Mouse (Mus musculus) erythroblast, embryonic 14.5 days (primary cell): ENCODE measurements around the gene Dzip1. TPM values are rescaled to one million over a fixed set of nuclear protein-coding genes. Genes with fewer than 3 reads are reported as not detected.

Experiments used
- H3K27me3 ChIP-seq: 2 replicates; pipeline ENCODE4 v1.6.1; 2012; ENCODE audit warnings: inconsistent platforms; ENCODE audit not compliant: control insufficient read depth
- H3K36me3 ChIP-seq: 2 replicates; pipeline ENCODE4 v1.6.1; 2012; ENCODE audit warnings: mild to moderate bottlenecking, inconsistent platforms; ENCODE audit not compliant: control insufficient read depth
- H3K4me1 ChIP-seq: 2 replicates; pipeline ENCODE4 v1.6.1; 2012; ENCODE audit warnings: inconsistent platforms; ENCODE audit not compliant: control insufficient read depth
- H3K4me3 ChIP-seq: replicated peaks from 2 replicates; pipeline ENCODE3; 2012; ENCODE audit warnings: moderate library complexity, mild to moderate bottlenecking, inconsistent platforms
- H3K9me3 ChIP-seq: 2 replicates; pipeline ENCODE4 v1.6.1; 2012; ENCODE audit warnings: low read length, inconsistent platforms, mixed read lengths; ENCODE audit not compliant: control insufficient read depth
- GATA1 ChIP-seq: IDR thresholded peaks from 2 replicates; pipeline ENCODE4 v1.6.1; 2012; ENCODE audit warnings: low read length, inconsistent platforms, mixed read lengths
- TAL1 ChIP-seq: IDR thresholded peaks from 3 replicates; pipeline ENCODE4 v1.6.1; 2012; ENCODE audit warnings: low read length, inconsistent platforms, mixed read lengths
- polyA plus RNA-seq: library from polyadenylated mRNA; stranded (reverse); fragments of >175 nt; gene quantifications from 2 replicates; pipeline ENCODE4 v1.2.3, GENCODE M21; 2012

Dzip1 gene
- polyA plus RNA-seq, 1 experiment: 0.13 TPM

DNA sequence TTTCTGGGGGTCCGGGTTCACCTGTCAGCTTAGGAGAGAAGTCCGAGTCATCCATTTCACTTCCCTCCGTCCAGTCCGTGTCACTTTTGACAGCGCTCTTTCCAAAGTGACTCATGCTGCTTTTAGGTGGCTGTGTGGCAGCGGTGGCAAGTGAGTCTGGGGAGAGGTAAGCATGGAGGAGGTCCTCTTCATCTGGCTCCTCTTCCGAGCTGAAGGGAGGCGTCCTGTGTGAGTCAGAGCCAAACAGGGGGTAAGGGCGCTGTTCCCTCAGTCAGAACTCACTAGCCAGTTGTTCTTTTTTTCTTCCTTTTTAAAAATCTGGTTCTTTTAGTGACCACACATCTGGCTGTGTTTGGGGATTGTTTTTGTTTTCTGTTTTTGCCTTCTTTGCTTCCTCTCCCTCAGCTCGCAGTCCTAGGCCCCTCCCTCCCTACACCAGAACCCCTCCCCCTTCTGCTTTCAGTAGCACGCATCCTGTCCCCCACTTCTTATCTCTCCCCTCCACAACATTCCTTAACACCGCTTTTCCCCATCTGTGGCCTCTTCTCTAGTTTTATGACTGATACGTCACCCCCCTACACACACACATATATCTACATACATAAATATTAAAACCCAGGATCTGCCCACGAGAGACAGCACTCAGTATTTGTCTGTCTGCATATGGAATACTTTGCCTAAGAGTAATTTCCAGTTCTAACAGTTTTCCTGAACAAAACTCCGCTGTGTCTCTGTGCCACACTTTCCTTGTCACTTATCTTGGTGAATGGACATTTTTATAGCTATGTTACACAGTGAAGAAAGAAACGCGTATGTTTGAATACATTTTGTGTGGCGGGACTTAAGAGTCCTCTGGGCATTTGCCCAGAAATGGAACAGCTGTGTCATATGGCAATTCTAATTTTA, 41.7 kb downstream of the Dzip1 start:
- Histone ChIP-seq H3K4me1 (peaks cover 45% of the 10 kb centered on the region), H3K4me3 (peak overlapping the region; percentile 57), H3K27me3 (no peaks in the 10 kb centered on the region), H3K9me3 (peaks cover 18% of the 10 kb centered on the region), H3K36me3 (peaks cover 15% of the 10 kb centered on the region)
- no peak for TF ChIP-seq TAL1
- TF ChIP-seq GATA1: no peak

DNA sequence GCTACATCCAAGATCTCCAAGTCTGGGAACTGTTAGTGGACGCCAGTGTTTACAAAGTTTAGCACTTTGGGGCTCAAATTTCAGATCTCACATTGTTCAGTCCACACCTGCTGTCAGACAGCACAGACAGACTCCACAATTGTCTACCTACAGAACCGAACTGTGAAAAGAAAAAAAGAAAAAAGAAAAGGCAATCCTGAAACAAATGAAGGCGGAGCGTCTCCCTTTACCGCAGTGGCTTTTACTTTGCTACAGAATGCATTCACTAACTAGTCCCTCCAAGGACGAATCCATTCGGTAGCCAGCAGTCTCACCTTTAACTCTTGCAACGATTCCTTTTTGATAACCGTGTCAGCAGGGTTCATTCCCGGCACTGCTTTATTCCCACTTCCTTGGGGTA, 44.6 kb downstream of the Dzip1 start:
- Histone ChIP-seq H3K4me1 (peaks cover 35% of the 10 kb centered on the region), H3K36me3 (peaks cover 19% of the 10 kb centered on the region), H3K27me3 (no peaks in the 10 kb centered on the region), H3K9me3 (peaks cover 18% of the 10 kb centered on the region), H3K4me3 (no peak overlapping the region)
- TF ChIP-seq TAL1 (no peak), GATA1 (no peak)

DNA sequence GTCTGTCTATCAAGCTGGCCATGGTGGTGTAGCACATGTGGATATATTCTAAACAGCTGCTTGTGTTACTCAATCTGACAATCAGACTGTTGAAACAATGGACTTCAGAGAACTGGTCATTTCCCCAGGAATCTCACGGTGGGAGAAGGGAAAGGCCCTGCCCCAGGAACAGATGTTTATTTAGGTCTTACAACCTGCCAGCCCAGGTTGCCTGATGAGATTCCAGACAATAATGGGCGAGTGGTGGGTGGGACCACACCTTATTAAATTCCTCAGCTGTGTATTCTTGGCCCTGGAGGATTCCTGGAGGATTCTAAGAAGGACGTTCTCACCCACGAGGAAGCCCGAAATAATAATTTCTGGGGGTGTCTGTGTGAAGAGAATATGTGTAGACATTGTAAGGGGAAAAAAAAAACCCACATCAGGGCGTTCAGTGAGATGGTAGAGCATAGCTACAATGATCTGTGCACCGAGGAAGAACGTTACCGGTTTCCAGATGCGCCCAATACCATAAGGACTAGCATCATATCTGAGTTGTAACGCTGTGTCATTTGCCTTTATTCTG, 46.8 kb downstream of the Dzip1 start:
- TF ChIP-seq TAL1: no peak
- TF ChIP-seq GATA1: no peak
- peaks cover 13% of the 10 kb centered on the region for H3K4me1 ChIP-seq
- H3K36me3 ChIP-seq: peaks cover 19% of the 10 kb centered on the region
- no peak overlapping the region for H3K4me3 ChIP-seq
- peaks cover 18% of the 10 kb centered on the region for H3K9me3 ChIP-seq
- H3K27me3 ChIP-seq: no peaks in the 10 kb centered on the region

DNA sequence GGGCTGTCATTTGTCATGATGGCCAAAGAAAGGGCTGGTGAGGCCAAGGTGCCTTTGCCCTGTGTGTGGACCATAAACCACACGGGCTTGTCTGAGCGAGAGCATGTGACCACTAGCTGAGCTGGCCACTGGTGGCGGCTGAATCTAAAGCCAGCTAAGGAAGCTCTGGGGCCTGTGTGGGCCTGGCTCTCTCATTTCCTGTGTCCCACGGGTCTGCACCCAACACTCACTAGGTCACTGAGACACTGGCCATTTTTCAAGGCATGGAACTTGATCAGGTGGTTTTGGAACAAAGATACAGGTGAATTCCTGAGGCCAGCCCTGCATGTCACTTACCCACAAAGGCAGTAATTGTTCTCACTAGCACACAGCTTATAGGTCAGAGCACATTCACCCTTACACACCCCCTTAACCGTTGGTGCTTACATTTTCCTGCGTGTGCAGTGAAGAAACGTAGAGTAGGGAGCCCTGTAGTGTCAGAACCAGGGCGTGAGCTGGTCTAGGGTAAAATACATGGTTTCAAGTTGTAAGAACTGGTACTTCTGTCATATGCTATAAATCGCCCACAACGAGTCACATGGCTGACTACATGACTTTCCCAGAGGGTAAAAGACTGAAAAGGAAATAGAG, 50.4 kb downstream of the Dzip1 start:
- Histone ChIP-seq H3K9me3 (peaks cover 9% of the 10 kb centered on the region), H3K4me1 (peaks cover 11% of the 10 kb centered on the region), H3K27me3 (no peaks in the 10 kb centered on the region), H3K36me3 (peaks cover 15% of the 10 kb centered on the region), H3K4me3 (no peak overlapping the region)
- no peak for TF ChIP-seq TAL1
- no peak for TF ChIP-seq GATA1

DNA sequence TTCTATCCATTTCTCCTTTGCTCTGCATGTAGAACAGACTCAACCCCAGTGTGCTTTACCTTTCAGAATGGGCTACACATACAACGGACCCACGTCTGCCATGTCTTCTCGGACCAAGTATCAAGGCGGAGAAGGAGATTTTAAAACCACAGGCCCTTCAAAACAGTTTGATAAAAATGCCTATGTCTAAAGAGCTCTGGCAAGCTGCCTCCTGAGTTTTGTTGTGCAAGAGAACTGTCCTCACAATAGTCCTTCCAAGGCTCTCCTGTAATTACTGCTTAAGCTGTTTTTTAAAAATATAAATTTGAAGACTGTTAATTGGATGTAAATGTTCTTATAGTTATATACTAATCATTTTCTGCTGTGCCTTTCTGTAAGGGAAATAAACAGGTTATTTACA, 51.1 kb downstream of the Dzip1 start:
- Histone ChIP-seq H3K4me3 (no peak overlapping the region), H3K27me3 (no peaks in the 10 kb centered on the region), H3K4me1 (peaks cover 19% of the 10 kb centered on the region), H3K9me3 (peaks cover 5% of the 10 kb centered on the region), H3K36me3 (peaks cover 9% of the 10 kb centered on the region)
- no peak for TF ChIP-seq GATA1
- no peak for TF ChIP-seq TAL1

DNA sequence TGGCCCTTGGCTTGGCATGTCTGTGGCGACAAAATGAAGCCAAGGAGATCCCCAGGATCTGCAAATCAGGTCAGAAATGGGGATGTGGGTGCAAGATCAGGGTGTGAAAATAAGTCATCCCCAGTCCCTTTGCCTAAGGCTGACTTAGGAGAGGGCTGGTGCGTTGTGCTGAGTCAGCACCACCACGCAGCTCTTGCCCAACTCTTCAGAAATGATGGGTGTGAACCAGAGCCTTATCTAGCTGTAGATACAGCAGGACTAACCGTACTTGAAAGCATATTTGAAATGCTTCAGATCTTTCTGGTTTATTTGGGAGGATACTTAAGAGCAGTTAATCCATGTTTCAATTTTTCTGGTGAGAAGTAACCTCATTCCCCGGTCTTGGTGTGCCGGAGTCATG, 55.5 kb downstream of the Dzip1 start:
- no peak overlapping the region for H3K4me3 ChIP-seq
- peaks cover 40% of the 10 kb centered on the region for H3K4me1 ChIP-seq
- no peaks in the 10 kb centered on the region for H3K36me3 ChIP-seq
- no peaks in the 10 kb centered on the region for H3K27me3 ChIP-seq
- peak; percentile 62 for TF ChIP-seq GATA1
- no peak for TF ChIP-seq TAL1
- no peaks in the 10 kb centered on the region for H3K9me3 ChIP-seq

DNA sequence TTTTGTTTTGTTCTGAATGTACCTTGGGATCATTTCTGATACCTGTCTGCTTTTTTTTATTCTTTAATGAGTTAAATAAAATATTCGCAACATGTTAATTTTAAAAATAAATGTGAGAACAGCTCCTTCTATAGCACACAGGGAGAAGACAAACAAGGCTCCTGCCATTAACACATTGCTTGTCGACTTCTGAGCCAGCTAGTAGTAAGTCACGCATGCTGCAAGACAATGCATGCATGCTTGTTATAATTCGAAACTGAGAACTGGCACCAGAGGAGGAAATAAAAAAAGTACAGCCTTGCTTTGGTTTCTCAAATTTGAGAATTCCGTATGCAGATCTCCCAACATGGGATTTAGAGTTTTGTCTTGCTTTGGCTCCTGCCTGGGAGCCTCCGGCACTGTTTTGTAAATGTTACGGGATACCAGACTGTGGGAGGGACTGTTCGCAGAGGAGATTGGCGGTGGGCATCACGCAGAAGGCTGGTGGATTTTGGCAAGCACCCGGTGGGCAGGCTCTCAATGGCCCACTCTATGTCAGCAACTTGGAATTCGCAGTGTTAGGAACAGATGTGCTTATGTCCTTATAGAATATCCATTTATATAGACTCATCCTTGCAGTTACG, 57.0 kb downstream of the Dzip1 start:
- 0 out of 2 replicates have a peak, but pooled peaks cover 2% of the 10 kb centered on the region for H3K27me3 ChIP-seq
- H3K36me3 ChIP-seq: no peaks in the 10 kb centered on the region
- peaks cover 46% of the 10 kb centered on the region for H3K4me1 ChIP-seq
- TF ChIP-seq TAL1 (no peak), GATA1 (no peak)
- H3K4me3 ChIP-seq: no peak overlapping the region
- no peaks in the 10 kb centered on the region for H3K9me3 ChIP-seq

DNA sequence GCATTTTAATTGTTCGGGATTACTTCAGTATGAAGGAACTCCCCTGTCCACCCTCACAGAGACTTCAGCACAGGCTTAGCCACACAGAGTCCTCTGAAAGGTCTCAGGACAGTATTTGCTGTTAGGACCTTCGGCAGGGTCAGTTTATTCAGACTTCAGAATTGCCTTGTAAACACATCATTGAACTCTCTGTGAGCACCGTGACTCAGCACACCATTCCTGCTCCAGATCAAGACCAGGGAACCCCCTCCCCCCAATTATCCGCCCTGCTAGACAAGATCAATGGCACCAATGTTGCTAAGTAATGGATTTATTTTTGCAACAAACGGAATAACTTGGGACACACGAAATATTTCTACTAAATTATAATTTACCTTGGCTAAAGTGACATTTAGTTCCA, 57.9 kb downstream of the Dzip1 start:
- TF ChIP-seq GATA1: no peak
- TF ChIP-seq TAL1: no peak
- no peak overlapping the region for H3K4me3 ChIP-seq
- 0 out of 2 replicates have a peak, but pooled peaks cover 2% of the 10 kb centered on the region for H3K27me3 ChIP-seq
- peaks cover 46% of the 10 kb centered on the region for H3K4me1 ChIP-seq
- H3K9me3 ChIP-seq: no peaks in the 10 kb centered on the region
- no peaks in the 10 kb centered on the region for H3K36me3 ChIP-seq
